Mouse (Mus musculus): ENCODE results near the gene Gm20388. TPM values are rescaled to one million over a fixed set of nuclear protein-coding genes. Genes with fewer than 3 reads are reported as not detected.

The Gm20388 gene
- polyA plus RNA-seq, 1 experiment from 2014 or later, result 4.4 TPM

DNA sequence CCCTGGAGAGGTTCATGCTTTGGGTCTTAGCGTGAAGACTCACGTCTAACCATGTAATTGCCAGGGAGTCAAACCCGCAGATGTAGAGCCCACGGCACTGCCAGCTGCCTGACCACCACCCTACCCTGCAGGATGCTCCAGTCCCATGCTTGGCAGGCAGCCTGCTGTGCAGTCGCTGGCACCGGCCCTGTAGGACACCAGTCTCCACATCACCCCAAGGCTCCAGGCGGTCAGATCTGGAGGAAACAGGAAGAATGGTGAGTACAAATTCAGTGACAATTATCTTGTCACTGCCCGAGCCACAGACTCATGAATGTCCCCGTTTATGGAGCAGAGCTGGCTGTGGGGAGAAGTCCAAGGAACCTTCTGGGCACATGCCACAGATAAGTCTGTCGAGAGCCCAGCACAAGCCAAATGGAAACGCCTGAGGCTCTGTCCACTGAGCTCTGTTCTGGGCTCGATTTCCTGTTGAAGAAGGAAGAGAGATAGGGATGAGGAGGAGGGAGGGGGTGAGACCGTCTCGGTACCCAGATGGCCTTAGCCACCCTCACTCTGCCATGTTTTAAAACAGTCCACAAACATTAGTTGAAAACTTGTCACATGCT, 1006.3 kb downstream of the Gm20388 start:
- Histone ChIP-seq H3K27me3 (no peaks in the 10 kb centered on the region), H3K4me2 (replicated peaks) (no peak overlapping the region), H3K4me1 (replicated peaks) (no peaks in the 10 kb centered on the region), H3K27ac (no peak overlapping the region), H3K36me3 (no peaks in the 10 kb centered on the region), H3K9ac (replicated peaks) (no peak overlapping the region), H3K4me3 (replicated peaks) (no peak overlapping the region), H3K9me3 (no peaks in the 10 kb centered on the region)
- WGBS, result 81% methylated on average over 14 of the region's 14 CpGs
- ATAC-seq, result no peak

- WGBS, result 95% methylated on average over 4 of the region's 4 CpGs
- no peaks in the 10 kb centered on the region for H3K4me1 ChIP-seq (replicated peaks)
- no peak for ATAC-seq
- H3K9ac ChIP-seq (replicated peaks), result no peak overlapping the region
- H3K36me3 ChIP-seq, result no peaks in the 10 kb centered on the region
- no peak overlapping the region for H3K4me3 ChIP-seq (replicated peaks)
- H3K27me3 ChIP-seq, result no peaks in the 10 kb centered on the region
- no peaks in the 10 kb centered on the region for H3K9me3 ChIP-seq
- no peak overlapping the region for H3K4me2 ChIP-seq (replicated peaks)
- H3K27ac ChIP-seq, result no peak overlapping the region
These were observed 1009.9 kb downstream of the Gm20388 start for GRCm38 (mm10) chr8:120920527-120920926.

DNA sequence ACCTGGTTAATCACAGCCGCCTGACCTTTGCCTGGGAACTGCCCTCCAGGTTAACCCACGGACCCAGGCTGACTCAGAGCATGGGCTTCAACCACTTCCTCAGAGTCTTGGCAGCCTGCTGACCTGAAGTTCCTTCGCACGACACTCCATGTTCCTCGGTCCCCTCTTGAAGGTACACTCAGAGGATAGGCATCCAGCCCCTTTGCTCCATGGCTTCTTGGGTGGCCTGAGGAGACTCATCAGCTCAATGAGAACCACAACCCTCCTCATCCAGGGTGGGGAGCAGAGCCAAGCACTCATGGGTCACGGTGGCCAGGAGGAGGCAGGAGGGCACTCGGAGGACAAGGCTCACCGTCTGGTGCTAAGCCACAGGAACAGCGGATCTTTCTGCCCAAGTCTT, 1015.6 kb downstream of the Gm20388 start:
- Histone ChIP-seq H3K36me3 (no peaks in the 10 kb centered on the region), H3K27me3 (peaks cover 6% of the 10 kb centered on the region; the same call in 1 of the 2 replicates), H3K4me1 (replicated peaks) (no peaks in the 10 kb centered on the region), H3K9me3 (no peaks in the 10 kb centered on the region), H3K4me3 (replicated peaks) (no peak overlapping the region), H3K9ac (replicated peaks) (no peak overlapping the region), H3K4me2 (replicated peaks) (no peak overlapping the region), H3K27ac (no peak overlapping the region)
- ATAC-seq, result no peak
- WGBS, result 91% methylated on average over 9 of the region's 9 CpGs

- 81% methylated on average over 6 of the region's 6 CpGs for WGBS
- Histone ChIP-seq H3K36me3 (no peaks in the 10 kb centered on the region), H3K4me1 (replicated peaks) (no peaks in the 10 kb centered on the region), H3K4me3 (replicated peaks) (no peak overlapping the region), H3K27ac (no peak overlapping the region), H3K9ac (replicated peaks) (no peak overlapping the region), H3K4me2 (replicated peaks) (no peak overlapping the region), H3K9me3 (no peaks in the 10 kb centered on the region), H3K27me3 (peaks cover 6% of the 10 kb centered on the region; the same call in 1 of the 2 replicates)
- no peak for ATAC-seq
These were observed 1017.4 kb downstream of the Gm20388 start for GRCm38 (mm10) chr8:120928082-120928481.

DNA sequence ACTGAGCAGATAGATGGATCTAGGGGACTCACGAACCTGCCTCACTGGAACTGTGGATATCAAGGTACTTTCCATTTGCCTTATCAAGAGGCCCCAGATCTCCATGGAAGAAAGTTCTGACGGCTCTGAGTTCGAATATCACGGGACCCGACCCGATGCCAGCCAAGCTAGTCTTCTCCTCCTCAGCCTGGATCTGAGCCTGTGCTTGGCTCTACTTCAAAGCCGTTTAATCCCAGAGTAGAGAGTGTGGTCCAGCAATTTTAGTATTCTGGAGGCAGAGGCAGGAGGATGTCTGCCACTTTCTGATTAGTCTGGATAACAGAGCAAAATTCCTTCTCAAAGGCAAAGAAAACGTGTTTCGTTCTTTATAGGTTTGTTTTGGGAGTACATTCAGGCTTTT, 1024.0 kb downstream of the Gm20388 start:
- Histone ChIP-seq H3K9me3 (no peaks in the 10 kb centered on the region), H3K4me2 (replicated peaks) (no peak overlapping the region), H3K4me3 (replicated peaks) (no peak overlapping the region), H3K27ac (no peak overlapping the region), H3K27me3 (peaks cover 38% of the 10 kb centered on the region), H3K9ac (replicated peaks) (no peak overlapping the region), H3K4me1 (replicated peaks) (peaks cover 11% of the 10 kb centered on the region; the same call in 1 of the 2 replicates), H3K36me3 (no peaks in the 10 kb centered on the region)
- no peak for ATAC-seq
- WGBS, result 88% methylated on average over 9 of the region's 9 CpGs

GRCm38 (mm10) chr8:120936685-120937084, 1026.0 kb downstream of the Gm20388 start:
- no peak for ATAC-seq
- H3K27me3 ChIP-seq, result peaks cover 42% of the 10 kb centered on the region
- no peak overlapping the region for H3K4me2 ChIP-seq (replicated peaks)
- peaks cover 14% of the 10 kb centered on the region; the same call in 1 of the 2 replicates for H3K4me1 ChIP-seq (replicated peaks)
- no peak overlapping the region for H3K27ac ChIP-seq
- H3K36me3 ChIP-seq, result no peaks in the 10 kb centered on the region
- H3K4me3 ChIP-seq (replicated peaks), result no peak overlapping the region
- H3K9me3 ChIP-seq, result no peaks in the 10 kb centered on the region
- H3K9ac ChIP-seq (replicated peaks), result no peak overlapping the region
- 72% methylated on average over 10 of the region's 10 CpGs for WGBS

- H3K36me3 ChIP-seq, result no peaks in the 10 kb centered on the region
- H3K9me3 ChIP-seq, result no peaks in the 10 kb centered on the region
- H3K4me2 ChIP-seq (replicated peaks), result no peak overlapping the region
- H3K4me3 ChIP-seq (replicated peaks), result no peak overlapping the region
- peaks cover 14% of the 10 kb centered on the region; the same call in 1 of the 2 replicates for H3K4me1 ChIP-seq (replicated peaks)
- no peak overlapping the region for H3K27ac ChIP-seq
- WGBS, result 47% methylated on average over 9 of the region's 9 CpGs
- ATAC-seq, result no peak
- H3K9ac ChIP-seq (replicated peaks), result no peak overlapping the region
- H3K27me3 ChIP-seq, result peaks cover 44% of the 10 kb centered on the region
These were observed 1026.8 kb downstream of the Gm20388 start for GRCm38 (mm10) chr8:120937474-120937873.

- peaks cover 14% of the 10 kb centered on the region; the same call in 1 of the 2 replicates for H3K4me1 ChIP-seq (replicated peaks)
- no peaks in the 10 kb centered on the region for H3K9me3 ChIP-seq
- ATAC-seq, result no peak
- H3K27ac ChIP-seq, result no peak overlapping the region
- H3K4me3 ChIP-seq (replicated peaks), result no peak overlapping the region
- H3K36me3 ChIP-seq, result no peaks in the 10 kb centered on the region
- H3K9ac ChIP-seq (replicated peaks), result no peak overlapping the region
- H3K27me3 ChIP-seq, result peaks cover 40% of the 10 kb centered on the region
- no peak overlapping the region for H3K4me2 ChIP-seq (replicated peaks)
- 36% methylated on average over 12 of the region's 12 CpGs for WGBS
These were observed 1029.6 kb downstream of the Gm20388 start for GRCm38 (mm10) chr8:120940287-120940686.

DNA sequence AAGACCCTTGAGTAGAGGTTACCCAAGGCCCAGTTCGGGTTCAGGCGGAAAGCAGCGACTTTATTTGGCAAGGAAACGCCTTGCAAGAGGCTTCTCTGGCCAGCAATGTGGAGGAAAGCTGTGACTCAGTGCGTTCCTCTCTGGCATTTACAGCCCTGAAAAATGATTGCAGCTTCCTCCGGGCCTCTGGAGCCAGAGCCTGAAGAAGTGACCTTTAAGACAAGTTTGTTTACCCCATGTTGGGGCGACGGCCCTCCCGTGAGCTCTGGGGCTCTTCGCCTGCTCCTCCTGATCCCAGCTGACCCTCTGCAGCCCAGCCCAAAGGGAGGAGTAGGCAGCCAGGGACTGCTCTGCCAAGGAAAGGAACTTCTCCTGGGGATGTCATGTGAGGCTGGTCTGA, 1036.6 kb downstream of the Gm20388 start:
- no peak for ATAC-seq
- Histone ChIP-seq H3K9me3 (no peaks in the 10 kb centered on the region), H3K4me2 (replicated peaks) (no peak overlapping the region), H3K4me1 (replicated peaks) (peaks cover 16% of the 10 kb centered on the region), H3K27ac (no peak overlapping the region), H3K36me3 (no peaks in the 10 kb centered on the region), H3K27me3 (peaks cover 25% of the 10 kb centered on the region), H3K4me3 (replicated peaks) (no peak overlapping the region), H3K9ac (replicated peaks) (no peak overlapping the region)
- WGBS, result 72% methylated on average over 10 of the region's 10 CpGs

DNA sequence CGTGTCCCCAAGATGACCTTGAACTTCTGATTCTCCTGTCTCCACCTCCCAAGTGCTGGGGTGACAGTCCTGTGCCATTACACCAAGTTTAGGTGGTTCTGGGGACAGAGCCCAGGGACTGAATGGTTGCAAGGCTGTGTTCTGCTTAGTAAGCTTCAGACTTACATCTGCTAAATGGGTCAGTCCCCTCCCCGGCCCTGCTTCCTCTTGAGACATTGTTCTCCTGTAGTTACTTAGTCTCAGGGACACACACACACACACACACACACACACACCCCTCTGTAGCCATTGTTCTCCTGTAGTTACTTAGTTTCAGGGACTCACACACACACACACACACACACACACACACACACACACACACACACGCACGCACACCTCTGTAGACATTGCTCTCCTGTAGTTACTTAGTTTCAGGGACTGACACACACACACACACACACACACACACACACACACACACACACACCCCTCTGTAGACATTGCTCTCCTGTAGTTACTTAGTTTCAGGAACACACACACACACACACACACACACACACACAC, 1037.5 kb downstream of the Gm20388 start:
- Histone ChIP-seq H3K4me3 (replicated peaks) (no peak overlapping the region), H3K9ac (replicated peaks) (no peak overlapping the region), H3K27ac (no peak overlapping the region), H3K4me2 (replicated peaks) (no peak overlapping the region), H3K27me3 (peaks cover 22% of the 10 kb centered on the region), H3K9me3 (no peaks in the 10 kb centered on the region), H3K36me3 (no peaks in the 10 kb centered on the region), H3K4me1 (replicated peaks) (peaks cover 16% of the 10 kb centered on the region)
- no peak for ATAC-seq
- 83% methylated on average over 3 of the region's 4 CpGs for WGBS

- H3K36me3 ChIP-seq, result no peaks in the 10 kb centered on the region
- H3K9me3 ChIP-seq, result no peaks in the 10 kb centered on the region
- no peak for ATAC-seq
- H3K27me3 ChIP-seq, result peaks cover 22% of the 10 kb centered on the region
- H3K9ac ChIP-seq (replicated peaks), result no peak overlapping the region
- H3K27ac ChIP-seq, result no peak overlapping the region
- H3K4me2 ChIP-seq (replicated peaks), result 0 out of 2 replicates have a peak overlapping the region, but pooled peaks have one; percentile 5
- H3K4me3 ChIP-seq (replicated peaks), result no peak overlapping the region
- H3K4me1 ChIP-seq (replicated peaks), result peaks cover 16% of the 10 kb centered on the region
- WGBS, result 49% methylated on average over 25 of the region's 25 CpGs
These were observed 1038.2 kb downstream of the Gm20388 start for GRCm38 (mm10) chr8:120948620-120949491.

DNA sequence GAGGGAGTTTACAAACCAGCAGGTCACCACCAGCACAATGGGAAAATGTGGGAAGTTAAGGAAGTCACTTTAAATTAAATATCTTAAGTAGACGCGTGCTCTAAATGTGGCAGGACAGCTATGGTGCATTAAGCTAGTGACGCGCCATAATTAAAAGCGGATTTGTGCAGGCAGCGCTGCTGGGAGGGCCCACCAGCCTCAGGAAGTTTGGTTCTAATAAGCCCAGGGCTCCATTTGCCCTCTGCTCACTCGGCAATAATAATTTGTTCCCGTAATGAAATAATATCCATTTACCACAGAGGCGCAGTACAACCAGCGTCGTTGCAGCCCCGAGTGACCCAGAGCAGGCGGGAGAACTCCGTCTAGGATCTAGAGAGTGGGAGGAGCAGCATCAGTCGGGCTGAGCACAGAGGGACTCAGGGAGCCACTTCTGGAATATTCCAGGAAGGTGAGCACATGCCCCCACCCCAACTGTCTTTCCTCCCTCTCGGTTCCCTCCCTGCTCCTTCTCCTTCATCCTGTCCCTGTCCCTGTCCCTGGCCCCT, 1040.1 kb downstream of the Gm20388 start:
- no peak overlapping the region for H3K4me3 ChIP-seq (replicated peaks)
- ATAC-seq, result 0 out of 2 replicates have a peak, but pooled peaks have one; percentile 56

More for the DNA sequence above, 1040.1 kb downstream of the Gm20388 start:
- 31% methylated on average over 16 of the region's 16 CpGs for WGBS
- H3K4me2 ChIP-seq (replicated peaks), result 0 out of 2 replicates have a peak overlapping the region, but pooled peaks have one; percentile 9
- peaks cover 22% of the 10 kb centered on the region for H3K27me3 ChIP-seq
- no peak overlapping the region; the same call in 1 of the 2 replicates for H3K9ac ChIP-seq (replicated peaks)
- H3K9me3 ChIP-seq, result no peaks in the 10 kb centered on the region
- H3K36me3 ChIP-seq, result no peaks in the 10 kb centered on the region
- H3K4me1 ChIP-seq (replicated peaks), result peaks cover 16% of the 10 kb centered on the region
- H3K27ac ChIP-seq, result no peak overlapping the region

Measured in midbrain, embryonic 13.5 days (tissue).